Mouse (Mus musculus): Measurements from ENCODE around the gene Npr2. TPM values are rescaled to one million over a fixed set of nuclear protein-coding genes. Genes with fewer than 3 reads are reported as not detected.

Gene Npr2
- polyA plus RNA-seq, 1 experiment from 2014 or later, result 0.91 TPM

DNA sequence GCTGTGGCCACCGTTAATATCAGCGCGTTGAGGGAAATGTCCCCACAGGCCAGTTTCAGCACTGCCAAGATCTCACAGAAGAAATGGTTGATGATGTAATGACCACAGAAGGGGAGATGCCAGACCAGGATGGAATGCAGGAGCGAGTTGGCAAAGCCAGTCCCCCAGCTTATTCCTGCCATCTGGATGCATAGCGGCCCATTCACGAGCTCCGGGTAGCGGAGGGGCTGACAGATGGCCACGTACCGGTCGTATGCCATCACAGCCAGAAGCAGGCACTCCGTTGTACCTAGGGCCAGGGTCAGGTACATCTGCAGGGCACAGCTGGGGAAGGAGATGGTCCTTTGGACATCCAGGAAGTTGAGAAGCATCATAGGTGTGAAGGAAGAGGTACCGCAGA is 64.8 kb downstream of the Npr2 start:
- peaks cover 12% of the 10 kb centered on the region for H3K4me1 ChIP-seq (ENCODE audit: control insufficient read depth, low read depth, low read length)
- no peaks in the 10 kb centered on the region for H3K9me3 ChIP-seq (replicated peaks; ENCODE audit: control insufficient read depth, low read length)
- H3K4me2 ChIP-seq (ENCODE audit: low read depth, low read length), result no peak overlapping the region
- H3K9ac ChIP-seq (ENCODE audit: low read depth, low read length), result no peak overlapping the region
- H3K27me3 ChIP-seq (ENCODE audit: control insufficient read depth, insufficient read depth, low read depth, low read length), result no peaks in the 10 kb centered on the region
- no peak for ATAC-seq (ENCODE audit: low read depth)
- no peak overlapping the region for H3K27ac ChIP-seq (ENCODE audit: low read length)
- 80% methylated on average over 13 of the region's 13 CpGs for WGBS (ENCODE audit: insufficient replicate concordance)
- H3K36me3 ChIP-seq (ENCODE audit: control insufficient read depth, insufficient read depth), result no peaks in the 10 kb centered on the region
- H3K4me3 ChIP-seq (ENCODE audit: low read depth, low read length), result no peak overlapping the region

GRCm38 (mm10) chr4:43700707-43701106 is 69.0 kb downstream of the Npr2 start, which contains the start of gene Olfr70:
Gene Olfr70 (minus strand): TSS chr4:43700807.
- 70% methylated on average over 6 of the region's 6 CpGs for WGBS (ENCODE audit: insufficient replicate concordance)
- Histone ChIP-seq H3K36me3 (ENCODE audit: control insufficient read depth, insufficient read depth) (no peaks in the 10 kb centered on the region), H3K4me3 (ENCODE audit: low read depth, low read length) (no peak within 1 kb of the TSS), H3K27me3 (ENCODE audit: control insufficient read depth, insufficient read depth, low read depth, low read length) (no peaks in the 10 kb centered on the region), H3K27ac (ENCODE audit: low read length) (no peak within 1 kb of the TSS), H3K9me3 (replicated peaks; ENCODE audit: control insufficient read depth, low read length) (no peaks in the 10 kb centered on the region), H3K9ac (ENCODE audit: low read depth, low read length) (no peak within 1 kb of the TSS), H3K4me1 (ENCODE audit: control insufficient read depth, low read depth, low read length) (no peaks in the 10 kb centered on the region), H3K4me2 (ENCODE audit: low read depth, low read length) (no peak within 1 kb of the TSS)
- no peak for ATAC-seq (ENCODE audit: low read depth)

Small RNA genes within 50 kb of the gene (microRNA-seq; reads per million reads assigned to microRNA genes)
- not detected for gene Gm25262

Other genes starting within 250 kb of the Npr2 start
- 2.0 and 2.9 TPM in 2 replicates for gene Rusc2, start 250.0 kb upstream of the Npr2 start, polyA plus RNA-seq (2015; fragmentation: Nextera tagmentation; extraction: Ambion mirVana)
- gene Fam166b, start 202.8 kb upstream of the Npr2 start, polyA plus RNA-seq (2015; fragmentation: Nextera tagmentation; extraction: Ambion mirVana), result not detected in 2 replicates
- gene Tesk1, start 190.0 kb upstream of the Npr2 start, polyA plus RNA-seq (2015; fragmentation: Nextera tagmentation; extraction: Ambion mirVana), result 0.15 TPM in 2 replicates
- 1.6 and 1.7 TPM in 2 replicates for gene Cd72, start 177.3 kb upstream of the Npr2 start, polyA plus RNA-seq (2015; fragmentation: Nextera tagmentation; extraction: Ambion mirVana)
- gene Sit1, start 148.2 kb upstream of the Npr2 start, polyA plus RNA-seq (2015; fragmentation: Nextera tagmentation; extraction: Ambion mirVana), result 0.21 and 0.27 TPM in 2 replicates
- 35.2 and 37.0 TPM in 2 replicates for gene Ccdc107, start 139.0 kb upstream of the Npr2 start, polyA plus RNA-seq (2015; fragmentation: Nextera tagmentation; extraction: Ambion mirVana)
- 32.7 and 34.6 TPM in 2 replicates for gene Arhgef39, start 132.2 kb upstream of the Npr2 start, polyA plus RNA-seq (2015; fragmentation: Nextera tagmentation; extraction: Ambion mirVana)
- 1.3 and 1.7 TPM in 2 replicates for gene Car9, start 125.0 kb upstream of the Npr2 start, polyA plus RNA-seq (2015; fragmentation: Nextera tagmentation; extraction: Ambion mirVana)
- gene Tpm2, start 108.2 kb upstream of the Npr2 start, polyA plus RNA-seq (2015; fragmentation: Nextera tagmentation; extraction: Ambion mirVana), result 30.0 and 48.9 TPM in 2 replicates
- gene Creb3, start 69.6 kb upstream of the Npr2 start, polyA plus RNA-seq (2015; fragmentation: Nextera tagmentation; extraction: Ambion mirVana), result 23.6 and 26.1 TPM in 2 replicates
- 38.2 and 40.2 TPM in 2 replicates for gene Tln1, start 69.2 kb upstream of the Npr2 start, polyA plus RNA-seq (2015; fragmentation: Nextera tagmentation; extraction: Ambion mirVana)
- 15.6 and 16.7 TPM in 2 replicates for gene Rgp1, start 53.2 kb upstream of the Npr2 start, polyA plus RNA-seq (2015; fragmentation: Nextera tagmentation; extraction: Ambion mirVana)
- gene Gba2, start 53.1 kb upstream of the Npr2 start, polyA plus RNA-seq (2015; fragmentation: Nextera tagmentation; extraction: Ambion mirVana), result 17.7 and 18.7 TPM in 2 replicates
- gene Msmp, start 47.4 kb upstream of the Npr2 start, polyA plus RNA-seq (2015; fragmentation: Nextera tagmentation; extraction: Ambion mirVana), result 0.25 TPM in 1 of 2 replicates, not detected in the other
- gene Spag8, start 21.7 kb downstream of the Npr2 start, polyA plus RNA-seq (2015; fragmentation: Nextera tagmentation; extraction: Ambion mirVana), result 0.08 and 0.20 TPM in 2 replicates
- 63.9 and 68.5 TPM in 2 replicates for gene Hint2, start 24.5 kb downstream of the Npr2 start, polyA plus RNA-seq (2015; fragmentation: Nextera tagmentation; extraction: Ambion mirVana)
- 0.22 and 0.23 TPM in 2 replicates for gene Tmem8b, start 37.0 kb downstream of the Npr2 start, polyA plus RNA-seq (2015; fragmentation: Nextera tagmentation; extraction: Ambion mirVana)
- gene Fam221b, start 37.2 kb downstream of the Npr2 start, polyA plus RNA-seq (2015; fragmentation: Nextera tagmentation; extraction: Ambion mirVana), result 0.63 and 1.0 TPM in 2 replicates
- gene Olfr70, start 68.9 kb downstream of the Npr2 start, polyA plus RNA-seq (2015; fragmentation: Nextera tagmentation; extraction: Ambion mirVana), result not detected in 2 replicates
- gene Olfr71, start 78.3 kb downstream of the Npr2 start, polyA plus RNA-seq (2015; fragmentation: Nextera tagmentation; extraction: Ambion mirVana), result not detected in 2 replicates
- gene Hrct1, start 95.3 kb downstream of the Npr2 start, polyA plus RNA-seq (2015; fragmentation: Nextera tagmentation; extraction: Ambion mirVana), result 0.22 TPM in 1 of 2 replicates, not detected in the other
- gene Spaar, start 98.1 kb downstream of the Npr2 start, polyA plus RNA-seq (2015; fragmentation: Nextera tagmentation; extraction: Ambion mirVana), result 0.02 and 0.04 TPM in 2 replicates
- gene Olfr159, start 139.1 kb downstream of the Npr2 start, polyA plus RNA-seq (2015; fragmentation: Nextera tagmentation; extraction: Ambion mirVana), result not detected in 2 replicates
- not detected in 2 replicates for gene Olfr156, start 192.0 kb downstream of the Npr2 start, polyA plus RNA-seq (2015; fragmentation: Nextera tagmentation; extraction: Ambion mirVana)
- not detected in 2 replicates for gene Olfr157, start 208.3 kb downstream of the Npr2 start, polyA plus RNA-seq (2015; fragmentation: Nextera tagmentation; extraction: Ambion mirVana)
- not detected in 2 replicates for gene Olfr155, start 219.6 kb downstream of the Npr2 start, polyA plus RNA-seq (2015; fragmentation: Nextera tagmentation; extraction: Ambion mirVana)
- gene Reck, start 243.6 kb downstream of the Npr2 start, polyA plus RNA-seq (2015; fragmentation: Nextera tagmentation; extraction: Ambion mirVana), result 1.7 and 2.1 TPM in 2 replicates